Mouse (Mus musculus) E14TG2a.4 (cell line): ENCODE measurements at regions not wholly inside any gene's neighbourhood (a gene's known extent, or its start where the extent isn't known, plus 50 kb on each side); places are given as distances from the start of the nearest gene placed in this dataset.

Experiments used
- H3K27me3 ChIP-seq: 2 replicates; pipeline ENCODE4 v1.6.1; 2014; ENCODE audit warnings: low read length, control low read depth; ENCODE audit not compliant: insufficient read depth
- H3K36me3 ChIP-seq: 2 replicates; pipeline ENCODE4 v1.6.1; 2014; ENCODE audit warnings: low read length, control low read depth; ENCODE audit not compliant: insufficient read depth
- H3K4me1 ChIP-seq: replicated peaks from 2 replicates; pipeline ENCODE4 v1.6.1; 2014; ENCODE audit warnings: low read depth, low read length, control low read depth
- H3K4me3 ChIP-seq: replicated peaks from 2 replicates; pipeline ENCODE4 v1.5.1; 2014; ENCODE audit warnings: mild to moderate bottlenecking, low read length
- H3K9me3 ChIP-seq: 2 replicates; pipeline ENCODE4 v1.6.1; 2014; ENCODE audit warnings: low read length, control low read depth
- CTCF ChIP-seq: conservative IDR thresholded peaks from 2 replicates; pipeline ENCODE4 v1.5.1; 2014; ENCODE audit warnings: low read length
- NANOG ChIP-seq: IDR thresholded peaks from 2 replicates; pipeline ENCODE4 v1.6.1; 2014; ENCODE audit warnings: borderline replicate concordance, low read length, mixed read lengths
- POU5F1 ChIP-seq: IDR thresholded peaks from 2 replicates; pipeline ENCODE4 v1.6.1; 2014; ENCODE audit warnings: low read length, borderline replicate concordance

DNA sequence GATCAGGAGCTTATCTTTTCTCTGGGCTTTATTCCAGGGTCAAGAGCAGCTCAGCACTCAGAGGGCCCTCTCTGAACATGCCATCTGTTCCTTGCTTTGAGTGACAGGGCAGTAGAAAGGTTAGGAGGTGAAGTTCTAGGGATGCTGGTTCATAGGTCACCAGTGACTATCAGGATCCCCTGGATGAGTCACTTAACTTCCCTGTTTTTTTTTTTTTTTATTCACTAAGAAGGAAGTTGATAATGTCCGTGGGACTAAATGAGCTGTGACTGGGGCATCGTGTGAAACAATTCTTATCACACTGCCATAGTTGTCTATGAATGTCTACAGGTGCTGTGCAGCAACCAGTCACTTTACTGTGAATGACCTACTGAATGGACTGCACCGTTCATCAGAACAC, 73.8 kb upstream of the Gpr139 start:
- Histone ChIP-seq H3K4me3 (no peak overlapping the region), H3K4me1 (no peaks in the 10 kb centered on the region), H3K36me3 (no peaks in the 10 kb centered on the region), H3K27me3 (no peaks in the 10 kb centered on the region), H3K9me3 (no peaks in the 10 kb centered on the region)
- no peak for TF ChIP-seq CTCF

DNA sequence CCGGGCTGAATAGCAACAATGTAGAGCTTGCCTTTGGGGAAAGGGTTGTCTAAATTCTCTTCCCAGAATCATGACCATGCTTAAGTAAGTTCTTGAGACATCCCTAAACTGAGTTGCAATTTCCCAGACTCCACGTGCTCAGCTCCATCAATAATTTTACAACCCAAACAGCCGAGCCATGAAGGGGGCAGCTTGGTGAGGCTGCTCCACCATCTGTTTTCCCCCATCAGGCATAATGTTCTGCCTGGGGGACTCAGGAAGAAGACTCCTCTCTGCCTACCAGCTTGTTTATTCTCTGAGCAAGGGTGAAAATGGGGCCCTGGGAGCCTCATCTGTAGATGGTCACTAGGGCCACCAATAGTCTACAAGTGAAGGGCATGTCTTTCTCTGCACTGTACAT, 72.5 kb upstream of the Gpr139 start:
- H3K9me3 ChIP-seq: no peaks in the 10 kb centered on the region
- no peaks in the 10 kb centered on the region for H3K27me3 ChIP-seq
- no peaks in the 10 kb centered on the region for H3K4me1 ChIP-seq
- H3K36me3 ChIP-seq: no peaks in the 10 kb centered on the region
- H3K4me3 ChIP-seq: no peak overlapping the region
- TF ChIP-seq CTCF (no peak), NANOG (no peak), POU5F1 (no peak)

DNA sequence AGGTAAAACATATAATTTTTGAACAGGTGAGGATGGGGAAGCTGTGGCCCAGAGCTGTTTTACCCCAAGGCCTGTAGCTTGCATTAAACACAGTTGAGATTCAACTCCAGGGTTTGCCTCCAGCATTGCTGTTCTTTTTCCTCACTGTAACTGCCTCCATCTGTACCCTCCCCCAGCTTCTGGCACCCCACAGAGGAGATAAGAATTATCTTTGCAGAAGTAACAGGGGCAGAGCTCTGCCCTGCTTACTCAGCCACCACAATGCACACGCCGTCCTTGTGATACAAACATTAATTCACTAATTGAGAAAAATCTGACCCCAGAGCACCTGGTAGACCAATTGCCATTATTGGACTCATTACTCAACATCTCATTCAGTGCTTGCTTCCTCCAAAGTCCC, 68.3 kb upstream of the Gpr139 start:
- H3K4me1 ChIP-seq: no peaks in the 10 kb centered on the region
- no peak for TF ChIP-seq POU5F1
- no peak for TF ChIP-seq CTCF
- no peak for TF ChIP-seq NANOG
- no peaks in the 10 kb centered on the region for H3K27me3 ChIP-seq
- no peaks in the 10 kb centered on the region for H3K36me3 ChIP-seq
- no peaks in the 10 kb centered on the region for H3K9me3 ChIP-seq
- no peak overlapping the region for H3K4me3 ChIP-seq

DNA sequence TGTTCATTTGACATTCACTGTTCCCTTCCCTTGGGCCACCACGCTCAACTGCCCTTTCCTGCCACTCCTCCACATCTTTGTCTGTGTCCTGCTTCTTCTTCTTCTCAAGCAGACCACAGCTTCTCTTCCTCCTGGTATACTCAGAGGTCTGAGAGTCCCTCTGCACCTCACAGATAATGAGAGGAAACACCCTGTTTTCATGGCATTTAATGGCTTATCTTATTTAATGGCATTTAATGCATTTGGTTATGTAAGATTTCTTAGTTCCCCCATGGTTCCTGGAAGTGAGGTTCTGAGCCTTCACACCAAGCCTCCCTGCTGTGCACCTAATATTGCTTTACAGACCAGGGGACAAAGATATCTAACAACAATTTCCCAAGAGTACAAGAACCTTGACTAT, 67.3 kb upstream of the Gpr139 start:
- no peak overlapping the region for H3K4me3 ChIP-seq
- no peaks in the 10 kb centered on the region for H3K4me1 ChIP-seq
- no peaks in the 10 kb centered on the region for H3K27me3 ChIP-seq
- H3K36me3 ChIP-seq: no peaks in the 10 kb centered on the region
- no peak for TF ChIP-seq NANOG
- no peak for TF ChIP-seq POU5F1
- no peak for TF ChIP-seq CTCF
- H3K9me3 ChIP-seq: no peaks in the 10 kb centered on the region

DNA sequence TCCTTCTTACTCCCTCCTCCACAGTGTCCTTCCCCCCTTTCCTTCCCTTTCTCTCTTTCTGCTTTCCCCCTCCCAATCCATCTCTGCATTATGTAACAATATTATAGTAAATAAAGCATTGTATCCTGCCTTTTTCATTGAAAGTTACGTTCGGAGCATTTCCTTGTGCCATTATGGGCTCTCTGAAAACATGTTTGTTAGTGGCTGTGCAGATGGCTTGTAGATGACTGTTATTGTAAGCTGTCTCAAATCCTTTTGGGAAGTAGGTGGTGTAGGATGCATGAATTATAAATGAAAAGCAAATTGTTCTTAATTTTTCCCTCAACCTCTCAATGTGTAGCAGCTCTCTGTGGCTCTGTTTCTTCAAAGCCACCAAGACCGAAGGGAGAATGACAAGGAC, 66.0 kb upstream of the Gpr139 start:
- TF ChIP-seq POU5F1 (no peak), NANOG (no peak), CTCF (no peak)
- no peak overlapping the region for H3K4me3 ChIP-seq
- H3K4me1 ChIP-seq: no peaks in the 10 kb centered on the region
- H3K9me3 ChIP-seq: no peaks in the 10 kb centered on the region
- H3K36me3 ChIP-seq: no peaks in the 10 kb centered on the region
- no peaks in the 10 kb centered on the region for H3K27me3 ChIP-seq

DNA sequence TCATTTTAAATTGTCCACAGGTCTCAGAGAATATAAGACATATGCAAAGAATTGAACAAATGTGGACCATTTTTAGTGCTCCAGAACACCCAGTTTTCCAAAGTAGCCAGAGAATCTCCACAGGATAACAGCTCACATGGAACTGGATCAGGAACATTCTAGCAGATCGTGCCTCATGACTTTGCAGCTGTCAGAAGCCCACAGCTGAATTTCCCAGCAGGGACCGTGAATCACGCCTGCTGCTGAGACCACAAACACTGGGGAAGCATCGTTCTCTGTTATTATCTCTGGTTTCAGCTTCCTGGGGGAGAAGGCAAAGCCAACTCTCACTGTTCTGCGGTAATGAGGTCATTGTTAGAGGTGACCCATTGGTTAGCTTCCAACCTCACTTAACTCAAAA, 60.4 kb upstream of the Gpr139 start:
- no peak for TF ChIP-seq CTCF
- no peak for TF ChIP-seq POU5F1
- no peak for TF ChIP-seq NANOG
- Histone ChIP-seq H3K27me3 (no peaks in the 10 kb centered on the region), H3K9me3 (no peaks in the 10 kb centered on the region), H3K4me1 (no peaks in the 10 kb centered on the region), H3K4me3 (no peak overlapping the region), H3K36me3 (no peaks in the 10 kb centered on the region)

DNA sequence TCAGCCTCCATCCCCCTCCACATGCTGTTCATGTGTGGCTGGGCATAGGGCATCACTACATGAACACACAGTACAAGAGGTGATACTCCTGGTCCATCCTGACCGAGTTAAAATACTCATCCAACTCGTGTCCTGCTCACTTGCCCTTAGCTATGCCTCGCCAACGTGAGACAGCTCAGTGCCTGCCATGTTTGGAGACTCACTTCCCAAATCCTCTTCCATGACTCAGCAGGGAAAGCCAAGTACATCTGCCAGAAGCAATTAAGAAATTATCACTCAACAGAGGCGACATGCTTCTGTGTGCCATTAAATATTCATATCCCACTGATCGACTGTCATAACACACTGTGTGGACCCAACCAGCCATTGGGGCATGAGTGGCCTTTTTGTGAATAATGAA, 51.9 kb upstream of the Gpr139 start:
- no peaks in the 10 kb centered on the region for H3K4me1 ChIP-seq
- no peak overlapping the region for H3K4me3 ChIP-seq
- no peaks in the 10 kb centered on the region for H3K9me3 ChIP-seq
- no peaks in the 10 kb centered on the region for H3K27me3 ChIP-seq
- TF ChIP-seq POU5F1: no peak
- TF ChIP-seq NANOG: no peak
- TF ChIP-seq CTCF: no peak
- H3K36me3 ChIP-seq: no peaks in the 10 kb centered on the region
